Mouse (Mus musculus) urinary bladder, adult 2 months (tissue): ENCODE results near the gene Shf. TPM values are rescaled to one million over a fixed set of nuclear protein-coding genes. Genes with fewer than 3 reads are reported as not detected.

Experiments
- DNase-seq: peaks from one replicate; pipeline ENCODE4 v3.0.0; 2022; ENCODE audit warnings: low spot score
- polyA plus RNA-seq: library from polyadenylated mRNA; depleted of rRNA; stranded (reverse); fragments of >200 nt; gene quantifications from 2 replicates; pipeline ENCODE4 v1.2.3, GENCODE M21; 2012

Shf gene
- polyA plus RNA-seq, 1 experiment: 8.2 TPM

GRCm38 (mm10) chr2:122368081-122368971 lies 636 bp downstream of the Shf start:
- no peak for DNase-seq

DNA sequence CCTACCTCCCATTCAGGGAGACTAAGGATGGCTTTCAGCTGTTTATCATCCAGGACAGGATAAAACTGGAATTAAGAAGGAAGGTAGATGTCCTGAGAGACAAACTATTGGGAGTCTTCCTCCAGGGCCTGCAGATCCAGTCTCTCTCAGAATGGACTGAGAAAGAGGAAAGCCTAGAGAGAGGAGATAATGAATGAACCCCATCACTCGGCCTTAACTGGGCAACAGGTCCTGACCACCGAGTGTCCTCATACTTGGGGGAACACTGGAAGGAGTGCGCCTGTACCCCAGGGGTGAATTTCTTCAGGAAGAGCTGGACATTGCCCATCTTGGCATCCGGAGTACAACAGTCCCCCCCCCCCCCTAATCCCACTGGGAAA lies 1.3 kb downstream of the Shf start:
- DNase-seq: no peak

- DNase-seq: no peak
Observed at GRCm38 (mm10) chr2:122367181-122367580, 1.8 kb downstream of the Shf start.

- DNase-seq: no peak
Observed at GRCm38 (mm10) chr2:122366706-122367105, 2.3 kb downstream of the Shf start.

DNA sequence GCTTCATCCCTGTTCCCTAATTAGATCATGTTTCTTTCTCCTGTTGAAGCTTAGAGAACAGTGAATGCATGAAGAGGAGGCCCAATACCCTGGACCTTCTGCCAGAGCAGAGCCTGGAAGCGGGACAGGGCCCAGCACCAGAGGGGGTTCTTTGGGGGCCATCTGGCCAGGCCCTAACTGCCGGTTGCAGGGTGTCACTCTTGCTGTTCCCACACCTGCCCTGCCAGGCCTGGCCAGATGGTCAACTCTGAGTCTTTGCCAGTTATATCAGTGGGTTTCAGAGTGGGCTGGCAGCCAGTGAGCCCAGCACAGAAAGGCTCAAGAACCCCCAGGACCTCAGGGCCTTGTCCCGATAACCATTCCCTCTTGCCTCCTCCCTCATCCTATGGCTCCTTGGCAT lies 2.9 kb downstream of the Shf start:
- DNase-seq: no peak

DNA sequence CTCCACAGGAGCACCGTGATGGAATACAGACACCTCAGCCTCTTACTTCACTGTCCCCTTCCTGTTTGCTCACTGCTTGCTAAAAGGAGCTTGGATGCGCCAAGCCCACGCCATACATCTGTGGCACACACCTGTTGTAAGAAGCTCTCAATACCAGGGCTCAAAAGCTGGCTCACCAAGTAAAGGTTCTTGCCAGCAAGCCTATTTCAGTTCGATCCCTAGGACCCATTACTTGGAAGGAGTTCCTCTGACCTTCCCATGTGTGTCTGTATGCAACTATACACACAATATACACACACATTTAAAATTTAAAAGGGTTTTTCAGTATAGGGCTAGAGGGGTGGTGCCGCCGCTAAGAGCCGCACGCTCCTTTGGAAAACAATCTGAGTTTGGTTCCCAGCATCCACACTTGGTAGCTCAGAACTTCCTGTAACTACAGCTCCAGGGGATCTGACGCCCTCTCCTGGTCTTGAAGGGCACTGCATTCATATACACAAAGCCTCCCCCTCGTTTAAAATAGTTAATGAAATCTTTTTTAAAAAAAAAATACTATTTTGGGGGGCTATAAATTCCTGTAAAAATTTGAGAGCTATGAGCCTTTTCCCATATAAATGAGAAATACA lies 3.6 kb downstream of the Shf start:
- no peak for DNase-seq

DNA sequence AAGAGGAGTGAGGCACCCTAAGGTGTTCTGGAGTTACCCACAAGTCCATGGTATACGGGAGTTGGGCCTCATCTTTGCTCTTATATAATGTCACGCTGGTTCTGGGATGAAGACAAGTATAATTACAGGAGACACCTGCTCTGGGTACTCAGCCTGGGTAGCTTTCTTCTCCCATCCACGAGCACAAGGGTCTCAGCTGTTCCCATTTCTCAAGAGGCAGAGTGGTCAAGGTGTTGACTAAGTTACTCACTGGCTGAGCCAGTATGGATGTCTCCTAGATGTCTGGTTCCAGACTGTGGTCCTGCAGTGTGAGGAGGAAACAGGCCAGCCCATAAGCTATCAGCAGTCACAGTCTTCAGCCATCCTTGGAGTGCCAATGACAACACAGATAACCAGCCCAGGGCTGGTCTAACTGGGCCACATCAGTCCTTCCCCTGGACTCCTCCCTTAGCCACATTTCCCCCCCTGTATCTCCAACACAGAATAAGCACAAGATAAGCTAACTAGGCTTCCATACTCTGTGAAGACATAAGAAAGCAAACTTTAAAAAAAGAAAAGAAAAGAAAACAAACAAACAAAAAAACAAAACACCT lies 4.5 kb downstream of the Shf start:
- DNase-seq: no peak

DNA sequence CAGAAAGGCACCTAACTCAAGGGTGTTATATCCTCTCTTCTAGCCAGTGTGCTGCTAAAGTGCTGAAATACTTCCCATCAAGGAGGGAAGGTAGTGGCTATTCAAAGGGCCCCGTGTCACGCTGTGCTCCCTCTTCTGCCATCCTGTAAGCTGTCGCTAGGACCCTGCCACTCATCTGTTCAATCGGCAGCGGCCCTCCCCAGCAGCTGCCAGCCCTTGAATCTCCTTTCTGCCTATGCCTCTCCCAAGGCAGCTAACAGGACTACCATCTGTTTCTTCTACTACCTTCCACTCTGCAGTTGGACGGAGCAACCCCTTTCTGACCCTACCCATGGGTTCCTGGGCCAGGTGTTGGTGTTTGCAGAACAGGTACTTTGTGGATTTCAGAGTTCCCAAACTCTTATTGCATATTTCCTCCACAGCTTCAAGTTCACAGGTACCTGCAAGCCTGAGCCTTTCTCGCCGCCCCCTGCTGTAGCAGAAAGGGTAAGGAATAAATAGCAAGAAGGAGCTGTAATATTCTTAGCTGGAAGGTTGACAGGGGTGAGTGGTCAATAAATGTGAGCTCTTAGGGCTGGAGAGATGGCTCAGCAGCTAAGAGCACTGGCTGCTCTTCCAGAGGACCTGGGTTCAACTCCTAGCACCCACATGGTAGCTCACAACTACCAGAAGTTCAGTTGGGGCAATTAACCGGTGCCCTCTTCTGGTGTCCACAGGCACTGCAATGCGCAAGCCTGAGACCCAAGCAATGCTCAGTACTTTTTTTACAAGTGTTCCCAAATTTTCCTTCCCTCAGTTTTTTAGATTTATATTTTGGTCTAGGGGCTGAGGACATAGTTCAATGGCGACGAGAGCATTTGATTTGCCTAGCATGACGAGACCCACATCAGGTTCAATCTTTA lies 6.1 kb downstream of the Shf start:
- no peak for DNase-seq

DNA sequence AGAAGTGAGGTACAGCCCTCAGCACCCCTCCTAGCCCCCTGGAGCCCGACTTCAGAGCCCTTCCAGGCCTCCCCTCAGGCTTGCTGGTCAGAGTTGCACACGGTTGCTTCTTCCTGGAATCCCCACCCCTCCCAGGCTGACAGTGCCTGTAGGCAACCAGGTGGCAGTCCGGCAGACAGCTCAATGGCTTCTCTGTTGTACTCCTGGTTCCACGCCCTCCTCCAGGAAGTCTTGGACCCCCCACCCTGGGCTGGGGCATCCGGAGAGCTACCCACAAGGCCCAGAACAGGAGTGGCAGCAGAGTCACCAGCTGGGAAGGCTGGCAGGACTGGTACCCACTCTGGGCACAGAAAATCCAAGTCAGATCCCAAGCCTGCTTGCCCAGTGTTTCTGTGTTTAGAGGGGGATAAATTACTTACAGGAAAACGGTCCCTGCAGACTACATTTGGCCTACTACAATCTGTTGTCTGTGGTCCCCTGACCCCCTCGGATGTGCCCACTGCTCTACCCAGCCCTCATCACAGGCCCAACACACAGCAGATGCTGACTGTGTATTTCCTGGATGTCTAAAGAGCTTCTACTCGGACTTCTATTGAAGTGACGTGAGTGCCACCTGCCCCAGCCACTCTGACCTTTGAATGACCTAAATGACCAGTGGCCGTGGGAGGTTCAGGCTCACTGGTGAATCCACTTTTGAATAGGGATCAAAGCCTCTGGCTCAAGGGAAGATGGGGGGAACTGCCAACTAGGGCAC lies 6.9 kb downstream of the Shf start:
- DNase-seq: no peak

- DNase-seq: no peak
Observed at GRCm38 (mm10) chr2:122361181-122361580, 7.8 kb downstream of the Shf start.

- DNase-seq: no peak
Observed at GRCm38 (mm10) chr2:122360310-122360709, 8.7 kb downstream of the Shf start.

DNA sequence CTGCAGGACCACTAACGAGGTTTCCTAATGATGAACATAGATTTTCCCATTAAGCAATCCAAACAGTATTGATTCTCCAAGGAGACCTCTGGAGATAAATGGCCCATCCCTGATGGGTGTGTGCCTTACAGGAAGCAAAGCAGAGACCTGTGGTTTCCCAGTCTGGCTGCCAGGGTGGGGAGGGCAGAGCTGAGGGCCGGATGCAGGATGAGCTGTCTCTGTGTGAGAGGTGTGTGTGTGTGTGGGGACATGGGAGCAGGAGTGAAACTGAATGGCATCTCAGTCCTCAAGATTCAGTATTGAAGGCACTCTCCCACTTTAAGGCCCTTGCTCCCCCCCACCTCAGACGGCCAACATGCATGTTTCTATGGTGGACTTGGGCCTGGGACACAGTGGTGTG lies 12.8 kb downstream of the Shf start:
- DNase-seq: no peak

GRCm38 (mm10) chr2:122355389-122355788 lies 13.6 kb downstream of the Shf start:
- DNase-seq: no peak

DNA sequence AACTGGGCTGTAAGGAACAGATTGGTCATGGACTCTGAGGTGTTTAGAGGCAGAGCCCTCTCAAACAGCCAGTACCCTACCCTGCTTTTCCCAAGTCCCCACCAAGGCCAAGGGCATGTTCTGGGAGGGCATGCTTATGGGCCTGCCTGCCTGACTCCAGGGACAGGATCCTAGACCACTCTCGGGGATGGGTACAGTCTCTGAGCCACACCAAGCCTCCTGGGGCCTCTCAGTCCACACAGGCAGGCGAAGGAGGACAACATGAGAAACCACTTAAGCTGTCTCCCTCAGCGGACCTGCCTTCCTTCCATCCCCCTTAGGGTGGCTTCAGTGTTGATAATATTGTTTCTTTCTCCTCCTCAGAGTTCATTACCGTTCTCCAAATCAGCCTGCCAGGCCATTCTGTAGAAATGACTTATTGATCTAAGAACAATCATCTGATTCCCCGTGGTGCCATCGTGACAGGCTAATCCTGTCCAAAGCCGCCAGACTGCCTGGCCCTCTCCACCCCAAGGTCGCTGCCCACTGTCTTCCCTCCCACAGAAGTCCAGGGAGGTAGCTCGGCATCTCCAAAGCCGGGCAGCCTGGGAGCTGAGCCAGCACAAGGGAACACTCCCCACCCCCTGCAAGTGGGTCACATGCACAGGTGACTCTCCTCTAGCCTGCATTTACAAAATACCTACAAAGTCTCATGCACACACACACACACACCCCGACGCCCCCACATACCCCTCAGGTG lies 14.6 kb downstream of the Shf start:
- no peak for DNase-seq

DNA sequence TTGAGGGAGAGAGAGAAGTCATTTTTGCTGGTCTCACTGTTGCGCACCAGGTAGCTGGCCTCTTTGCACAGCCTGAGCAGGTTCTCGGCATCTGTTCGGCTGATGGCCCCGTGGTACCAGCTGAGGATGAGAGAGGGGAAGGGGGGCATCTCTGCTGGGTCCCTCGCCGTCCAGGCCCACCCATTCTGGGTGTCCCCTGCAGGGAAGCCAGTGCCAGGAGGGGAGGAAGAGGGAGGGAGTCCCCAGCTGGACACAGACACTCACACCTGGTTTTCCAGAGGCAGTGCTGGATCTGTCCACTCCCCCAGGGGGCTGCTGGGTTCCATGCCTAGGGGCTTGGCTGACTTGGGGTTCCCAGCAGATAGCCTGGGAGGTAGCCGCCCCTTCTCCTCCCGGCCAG lies 15.2 kb downstream of the Shf start:
- DNase-seq: no peak

- no peak for DNase-seq
Observed at GRCm38 (mm10) chr2:122352992-122353391, 16.0 kb downstream of the Shf start.

- no peak for DNase-seq
Observed at GRCm38 (mm10) chr2:122351931-122352329, 17.0 kb downstream of the Shf start.

- no peak for DNase-seq
Observed at GRCm38 (mm10) chr2:122351156-122351930, 17.6 kb downstream of the Shf start.

DNA sequence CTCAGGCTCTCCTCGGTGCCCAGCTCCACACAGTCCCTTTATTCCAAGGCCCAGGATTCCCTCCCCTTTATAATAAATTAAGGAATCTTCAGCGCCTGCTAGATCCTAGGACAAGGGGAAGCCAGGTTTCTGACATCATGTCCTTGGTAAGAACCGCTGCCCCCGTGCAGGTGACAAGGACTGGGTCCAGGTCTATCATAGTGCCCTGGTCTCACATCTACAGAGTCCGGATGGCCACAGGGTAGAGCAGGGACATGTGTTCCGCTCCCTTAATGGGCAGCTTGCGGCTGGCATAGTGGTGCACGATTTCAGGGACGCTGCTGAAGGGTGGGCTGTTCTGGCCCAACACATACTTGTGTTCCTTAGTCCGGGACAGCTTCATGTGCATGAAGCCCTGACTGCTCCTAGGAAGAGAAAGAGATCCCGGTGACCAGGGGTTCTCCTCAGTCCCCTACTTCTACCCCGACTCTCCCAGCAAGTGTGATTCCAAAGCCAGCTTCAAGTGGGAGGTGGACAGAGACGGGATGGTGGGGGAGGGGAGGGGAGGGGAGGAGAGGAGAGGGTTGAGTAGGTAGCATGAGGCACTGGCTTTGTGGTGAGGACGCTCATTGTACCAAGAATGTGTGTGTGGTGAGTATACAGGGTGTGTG lies 19.7 kb downstream of the Shf start:
- DNase-seq: no peak
